Mouse (Mus musculus): Measurements from ENCODE around the gene Lrrc4b. TPM values are rescaled to one million over a fixed set of nuclear protein-coding genes. Genes with fewer than 3 reads are reported as not detected.

Lrrc4b gene
- polyA plus RNA-seq, 1 experiment from 2014 or later = not detected

- Histone ChIP-seq H3K9ac (ENCODE audit: low read depth, low read length) (peak overlapping the region; percentile 31; the same call in 1 of the 2 replicates), H3K4me1 (ENCODE audit: control insufficient read depth, low read depth, low read length) (peaks cover 56% of the 10 kb centered on the region), H3K4me2 (ENCODE audit: low read depth, low read length) (no peak overlapping the region), H3K27ac (ENCODE audit: low read length) (peak overlapping the region; percentile 90), H3K27me3 (ENCODE audit: control insufficient read depth, insufficient read depth, low read depth, low read length) (peaks cover 23% of the 10 kb centered on the region), H3K9me3 (replicated peaks; ENCODE audit: control insufficient read depth, low read length) (no peaks in the 10 kb centered on the region), H3K4me3 (ENCODE audit: low read depth, low read length) (no peak overlapping the region), H3K36me3 (ENCODE audit: control insufficient read depth, insufficient read depth) (peaks cover 8% of the 10 kb centered on the region)
- 53% methylated on average over 6 of the region's 6 CpGs for WGBS (ENCODE audit: insufficient replicate concordance)
- no peak for ATAC-seq (ENCODE audit: low read depth)
Measured at GRCm38 (mm10) chr7:44471880-44472557, 43.2 kb downstream of the Lrrc4b start.

- Histone ChIP-seq H3K27ac (ENCODE audit: low read length) (0 out of 2 replicates have a peak overlapping the region, but pooled peaks have one; percentile 53), H3K27me3 (ENCODE audit: control insufficient read depth, insufficient read depth, low read depth, low read length) (peaks cover 27% of the 10 kb centered on the region), H3K4me1 (ENCODE audit: control insufficient read depth, low read depth, low read length) (peaks cover 51% of the 10 kb centered on the region), H3K9me3 (replicated peaks; ENCODE audit: control insufficient read depth, low read length) (no peaks in the 10 kb centered on the region), H3K9ac (ENCODE audit: low read depth, low read length) (peak overlapping the region; percentile 20; the same call in 1 of the 2 replicates), H3K4me3 (ENCODE audit: low read depth, low read length) (no peak overlapping the region), H3K4me2 (ENCODE audit: low read depth, low read length) (no peak overlapping the region), H3K36me3 (ENCODE audit: control insufficient read depth, insufficient read depth) (peaks cover 8% of the 10 kb centered on the region)
- 36% methylated on average over 1 of the region's 1 CpGs for WGBS (ENCODE audit: insufficient replicate concordance)
- no peak for ATAC-seq (ENCODE audit: low read depth)
Measured at GRCm38 (mm10) chr7:44472558-44472885, 43.7 kb downstream of the Lrrc4b start.

- Histone ChIP-seq H3K4me1 (ENCODE audit: control insufficient read depth, low read depth, low read length) (peaks cover 50% of the 10 kb centered on the region), H3K9me3 (replicated peaks; ENCODE audit: control insufficient read depth, low read length) (no peaks in the 10 kb centered on the region), H3K4me3 (ENCODE audit: low read depth, low read length) (no peak overlapping the region), H3K27ac (ENCODE audit: low read length) (peak overlapping the region; percentile 53; the same call in 1 of the 2 replicates), H3K4me2 (ENCODE audit: low read depth, low read length) (no peak overlapping the region), H3K36me3 (ENCODE audit: control insufficient read depth, insufficient read depth) (peaks cover 8% of the 10 kb centered on the region), H3K9ac (ENCODE audit: low read depth, low read length) (peak overlapping the region; percentile 51), H3K27me3 (ENCODE audit: control insufficient read depth, insufficient read depth, low read depth, low read length) (peaks cover 32% of the 10 kb centered on the region)
- no peak for ATAC-seq (ENCODE audit: low read depth)
- WGBS (ENCODE audit: insufficient replicate concordance) = 33% methylated on average over 9 of the region's 9 CpGs
Measured at GRCm38 (mm10) chr7:44472961-44473646, 44.3 kb downstream of the Lrrc4b start.

- Histone ChIP-seq H3K27me3 (ENCODE audit: control insufficient read depth, insufficient read depth, low read depth, low read length) (peaks cover 44% of the 10 kb centered on the region), H3K36me3 (ENCODE audit: control insufficient read depth, insufficient read depth) (peaks cover 7% of the 10 kb centered on the region), H3K9me3 (replicated peaks; ENCODE audit: control insufficient read depth, low read length) (no peaks in the 10 kb centered on the region), H3K27ac (ENCODE audit: low read length) (no peak overlapping the region), H3K4me2 (ENCODE audit: low read depth, low read length) (no peak overlapping the region), H3K9ac (ENCODE audit: low read depth, low read length) (no peak overlapping the region), H3K4me3 (ENCODE audit: low read depth, low read length) (no peak overlapping the region), H3K4me1 (ENCODE audit: control insufficient read depth, low read depth, low read length) (peaks cover 40% of the 10 kb centered on the region)
- ATAC-seq (ENCODE audit: low read depth) = no peak
- 28% methylated on average over 4 of the region's 4 CpGs for WGBS (ENCODE audit: insufficient replicate concordance)
Measured at GRCm38 (mm10) chr7:44474419-44474818, 45.6 kb downstream of the Lrrc4b start.

GRCm38 (mm10) chr7:44475046-44475614, 46.3 kb downstream of the Lrrc4b start:
- peaks cover 33% of the 10 kb centered on the region for H3K4me1 ChIP-seq (ENCODE audit: control insufficient read depth, low read depth, low read length)
- H3K4me3 ChIP-seq (ENCODE audit: low read depth, low read length) = no peak overlapping the region
- H3K36me3 ChIP-seq (ENCODE audit: control insufficient read depth, insufficient read depth) = peaks cover 6% of the 10 kb centered on the region
- no peak overlapping the region for H3K9ac ChIP-seq (ENCODE audit: low read depth, low read length)
- H3K27me3 ChIP-seq (ENCODE audit: control insufficient read depth, insufficient read depth, low read depth, low read length) = peaks cover 50% of the 10 kb centered on the region
- WGBS (ENCODE audit: insufficient replicate concordance) = 29% methylated on average over 5 of the region's 5 CpGs
- no peak overlapping the region for H3K27ac ChIP-seq (ENCODE audit: low read length)
- H3K4me2 ChIP-seq (ENCODE audit: low read depth, low read length) = no peak overlapping the region
- H3K9me3 ChIP-seq (replicated peaks; ENCODE audit: control insufficient read depth, low read length) = no peaks in the 10 kb centered on the region
- no peak for ATAC-seq (ENCODE audit: low read depth)

GRCm38 (mm10) chr7:44482836-44483435, 54.1 kb downstream of the Lrrc4b start:
- H3K27ac ChIP-seq (ENCODE audit: low read length) = peak overlapping the region; percentile 90

GRCm38 (mm10) chr7:44484109-44484508, 55.3 kb downstream of the Lrrc4b start:
- no peak for ATAC-seq (ENCODE audit: low read depth)
- no peak overlapping the region for H3K4me2 ChIP-seq (ENCODE audit: low read depth, low read length)
- no peaks in the 10 kb centered on the region for H3K9me3 ChIP-seq (replicated peaks; ENCODE audit: control insufficient read depth, low read length)
- no peak overlapping the region for H3K4me3 ChIP-seq (ENCODE audit: low read depth, low read length)
- peaks cover 16% of the 10 kb centered on the region for H3K27me3 ChIP-seq (ENCODE audit: control insufficient read depth, insufficient read depth, low read depth, low read length)
- peaks cover 33% of the 10 kb centered on the region for H3K4me1 ChIP-seq (ENCODE audit: control insufficient read depth, low read depth, low read length)
- WGBS (ENCODE audit: insufficient replicate concordance) = 84% methylated on average over 1 of the region's 1 CpGs
- H3K36me3 ChIP-seq (ENCODE audit: control insufficient read depth, insufficient read depth) = no peaks in the 10 kb centered on the region
- peak overlapping the region; percentile 32 for H3K27ac ChIP-seq (ENCODE audit: low read length)
- H3K9ac ChIP-seq (ENCODE audit: low read depth, low read length) = no peak overlapping the region

More at GRCm38 (mm10) chr7:44482836-44483435, 54.1 kb downstream of the Lrrc4b start:
- peak overlapping the region; percentile 62 for H3K9ac ChIP-seq (ENCODE audit: low read depth, low read length)
- WGBS (ENCODE audit: insufficient replicate concordance) = 40% methylated on average over 3 of the region's 3 CpGs
- H3K4me2 ChIP-seq (ENCODE audit: low read depth, low read length) = peak overlapping the region; percentile 64
- peak; percentile 94 for ATAC-seq (ENCODE audit: low read depth)
- peaks cover 33% of the 10 kb centered on the region for H3K4me1 ChIP-seq (ENCODE audit: control insufficient read depth, low read depth, low read length)
- H3K27me3 ChIP-seq (ENCODE audit: control insufficient read depth, insufficient read depth, low read depth, low read length) = peaks cover 26% of the 10 kb centered on the region
- H3K4me3 ChIP-seq (ENCODE audit: low read depth, low read length) = peak overlapping the region; percentile 33
- H3K36me3 ChIP-seq (ENCODE audit: control insufficient read depth, insufficient read depth) = no peaks in the 10 kb centered on the region
- H3K9me3 ChIP-seq (replicated peaks; ENCODE audit: control insufficient read depth, low read length) = no peaks in the 10 kb centered on the region

- Histone ChIP-seq H3K27ac (ENCODE audit: low read length) (peak overlapping the region; percentile 32), H3K4me2 (ENCODE audit: low read depth, low read length) (no peak overlapping the region)
- no peak for ATAC-seq (ENCODE audit: low read depth)
Measured at GRCm38 (mm10) chr7:44484841-44485571, 56.2 kb downstream of the Lrrc4b start.

More at GRCm38 (mm10) chr7:44484841-44485571, 56.2 kb downstream of the Lrrc4b start:
- Histone ChIP-seq H3K27me3 (ENCODE audit: control insufficient read depth, insufficient read depth, low read depth, low read length) (peaks cover 9% of the 10 kb centered on the region), H3K36me3 (ENCODE audit: control insufficient read depth, insufficient read depth) (0 out of 2 replicates have a peak, but pooled peaks cover 3% of the 10 kb centered on the region), H3K4me3 (ENCODE audit: low read depth, low read length) (no peak overlapping the region), H3K4me1 (ENCODE audit: control insufficient read depth, low read depth, low read length) (peaks cover 33% of the 10 kb centered on the region), H3K9me3 (replicated peaks; ENCODE audit: control insufficient read depth, low read length) (no peaks in the 10 kb centered on the region), H3K9ac (ENCODE audit: low read depth, low read length) (no peak overlapping the region)
- 26% methylated on average over 5 of the region's 5 CpGs for WGBS (ENCODE audit: insufficient replicate concordance)
